Mouse (Mus musculus): ENCODE data around the gene Lgals4.

- TF ChIP-seq MYC (IDR thresholded peaks at IDR 0.05; ENCODE audit: low read depth, low read length) = no peak
- TF ChIP-seq CTCF (IDR thresholded peaks at IDR 0.05 in 2 of 3, conservative IDR thresholded peaks at IDR 0.05 in 1 of 3; ENCODE audit: control insufficient read depth in 1 of 3, insufficient read depth in 1 of 3, low read depth in 2 of 3, low read length in 3 of 3, poor library complexity in 1 of 3, severe bottlenecking in 1 of 3) = no peak
- TF ChIP-seq SMC3 (IDR thresholded peaks at IDR 0.05; ENCODE audit: low read depth, low read length) = no peak
- no peak for TF ChIP-seq MYB (IDR thresholded peaks at IDR 0.05; ENCODE audit: low read depth, low read length)
- no peak for TF ChIP-seq MAX (IDR thresholded peaks at IDR 0.05; ENCODE audit: low read length)
- TF ChIP-seq MEF2A (IDR thresholded peaks at IDR 0.05; ENCODE audit: extremely low read depth, insufficient replicate concordance, low read depth, low read length, poor library complexity, severe bottlenecking) = no peak
- no peak for TF ChIP-seq POLR2AphosphoS2 (IDR thresholded peaks at IDR 0.05; ENCODE audit: low read length)
- no peak for TF ChIP-seq EP300 (IDR thresholded peaks at IDR 0.05; ENCODE audit: low read depth in 1 of 2, low read length in 2 of 2)
- no peak for TF ChIP-seq ELF1 (IDR thresholded peaks at IDR 0.05; ENCODE audit: low read depth, low read length)
- no peak for TF ChIP-seq UBTF (IDR thresholded peaks at IDR 0.05; ENCODE audit: borderline replicate concordance, insufficient read depth, low read depth, low read length)
- no peak for TF ChIP-seq POLR2A (IDR thresholded peaks at IDR 0.05; ENCODE audit: control insufficient read depth in 1 of 2, insufficient read depth in 1 of 2, low read depth in 1 of 2, low read length in 2 of 2, poor library complexity in 1 of 2)
- TF ChIP-seq E2F4 (IDR thresholded peaks at IDR 0.05; ENCODE audit: borderline replicate concordance, low read depth, low read length) = no peak
- no peak for TF ChIP-seq TCF12 (IDR thresholded peaks at IDR 0.05; ENCODE audit: low read depth, low read length)
- no peak for TF ChIP-seq ZMIZ1 (IDR thresholded peaks at IDR 0.05; ENCODE audit: low read depth, low read length)
Measured at GRCm38 (mm10) chr7:28791706-28792105, 41.9 kb upstream of the Lgals4 start.
